Mouse (Mus musculus) CH12.LX (cell line): ENCODE data around the gene Gdf7. TPM values are rescaled to one million over a fixed set of nuclear protein-coding genes. Genes with fewer than 3 reads are reported as not detected.

Source experiments
- DNase-seq: peaks from one replicate; pipeline ENCODE4 v3.0.0-alpha.2; 2013; ENCODE audit errors: extremely low read depth
- H3K27ac ChIP-seq: 2 replicates; pipeline ENCODE4 v1.5.1; 2012; ENCODE audit warnings: low read depth, mild to moderate bottlenecking, control low read depth, moderate library complexity; ENCODE audit not compliant: insufficient read depth
- H3K27me3 ChIP-seq: replicated peaks from 2 replicates; pipeline ENCODE3; 2012; ENCODE audit warnings: inconsistent platforms
- H3K36me3 ChIP-seq, 2 experiments: replicated peaks in 1 of 2; 2 replicates each; pipeline versions ENCODE3 to v1.6.1; 2012; ENCODE audit warnings: inconsistent platforms in 1 of 2, low read length in 1 of 2, mild to moderate bottlenecking in 1 of 2, mixed read lengths in 1 of 2, moderate library complexity in 1 of 2; ENCODE audit not compliant: control insufficient read depth in 1 of 2, insufficient read depth in 1 of 2
- H3K4me1 ChIP-seq, 2 experiments: 2 replicates each; pipeline ENCODE4 v1.6.1; 2012; ENCODE audit warnings: inconsistent platforms in 1 of 2, moderate library complexity in 1 of 2; ENCODE audit not compliant: insufficient read depth in 2 of 2, control insufficient read depth in 1 of 2
- H3K4me2 ChIP-seq: 2 replicates; pipeline ENCODE4 v1.6.1; 2012; ENCODE audit warnings: low read depth, mild to moderate bottlenecking, control low read depth; ENCODE audit not compliant: poor library complexity, insufficient read depth, severe bottlenecking
- H3K4me3 ChIP-seq, 3 experiments: fragments of 150-350 bp in 1 of 3; sonication (generic) in 1 of 3; replicated peaks in 1 of 3; 2 replicates each; pipeline versions ENCODE3 to v1.5.1; 2011 to 2012; ENCODE audit warnings: low read depth in 2 of 3, low read length in 2 of 3, mild to moderate bottlenecking in 2 of 3, moderate library complexity in 2 of 3, control low read depth in 1 of 3, improper control_type of control experiment in 1 of 3, inconsistent platforms in 1 of 3, mixed read lengths in 1 of 3; ENCODE audit not compliant: poor library complexity in 1 of 3
- H3K79me2 ChIP-seq: replicated peaks from 2 replicates; pipeline ENCODE4 v1.6.1; 2012; ENCODE audit warnings: mild to moderate bottlenecking, moderate library complexity; ENCODE audit not compliant: control insufficient read depth, poor library complexity, insufficient read depth, severe bottlenecking; ENCODE audit errors: extremely low read depth
- H3K9ac ChIP-seq: 2 replicates; pipeline ENCODE4 v1.6.1; 2012; ENCODE audit warnings: low read depth, mild to moderate bottlenecking, control low read depth, moderate library complexity; ENCODE audit not compliant: insufficient read depth
- H3K9me3 ChIP-seq: replicated peaks from 2 replicates; pipeline ENCODE3; 2012; ENCODE audit warnings: low read length, inconsistent platforms, mixed read lengths
- BHLHE40 ChIP-seq: IDR thresholded peaks from 2 replicates; pipeline ENCODE4 v1.6.1; 2011; ENCODE audit warnings: mild to moderate bottlenecking, low read depth, low read length, improper control_type of control experiment
- CHD2 ChIP-seq: IDR thresholded peaks from 2 replicates; pipeline ENCODE4 v1.6.1; 2011; ENCODE audit warnings: low read length, improper control_type of control experiment
- CTCF ChIP-seq, 2 experiments: IDR thresholded peaks in 1 of 2; conservative IDR thresholded peaks in 1 of 2; 2 replicates each; pipeline ENCODE4 v1.5.1; 2011 to 2012; ENCODE audit warnings: low read depth in 2 of 2, low read length in 2 of 2, improper control_type of control experiment in 1 of 2, inconsistent platforms in 1 of 2, mild to moderate bottlenecking in 1 of 2, moderate library complexity in 1 of 2
- ELF1 ChIP-seq: IDR thresholded peaks from 2 replicates; pipeline ENCODE4 v1.6.1; 2014; ENCODE audit warnings: low read depth, mild to moderate bottlenecking, inconsistent platforms, low read length, improper control_type of control experiment
- EP300 ChIP-seq: IDR thresholded peaks from 2 replicates; pipeline ENCODE4 v1.6.1; 2011; ENCODE audit warnings: low read length, improper control_type of control experiment
- ETS1 ChIP-seq: conservative IDR thresholded peaks from 2 replicates; pipeline ENCODE4 v1.6.1; 2012; ENCODE audit warnings: low read depth, mild to moderate bottlenecking, inconsistent platforms, low read length, improper control_type of control experiment, moderate library complexity
- JUN ChIP-seq: IDR thresholded peaks from 2 replicates; pipeline ENCODE4 v1.6.1; 2011; ENCODE audit warnings: low read depth, mild to moderate bottlenecking, low read length, improper control_type of control experiment, moderate library complexity; ENCODE audit not compliant: insufficient read depth
- KAT2A ChIP-seq: IDR thresholded peaks from 2 replicates; pipeline ENCODE4 v1.6.1; 2012; ENCODE audit warnings: low read length, improper control_type of control experiment, inconsistent platforms; ENCODE audit not compliant: insufficient replicate concordance
- MAZ ChIP-seq: IDR thresholded peaks from 2 replicates; pipeline ENCODE4 v1.6.1; 2012; ENCODE audit warnings: low read depth, mild to moderate bottlenecking, inconsistent platforms, low read length, improper control_type of control experiment, moderate library complexity
- MYC ChIP-seq: IDR thresholded peaks from 2 replicates; pipeline ENCODE4 v1.6.1; 2011; ENCODE audit warnings: low read depth, mild to moderate bottlenecking, improper control_type of control experiment, low read length
- NRF1 ChIP-seq: IDR thresholded peaks from 2 replicates; pipeline ENCODE4 v1.6.1; 2014; ENCODE audit warnings: low read depth, mild to moderate bottlenecking, inconsistent platforms, low read length, improper control_type of control experiment, moderate library complexity
- POLR2AphosphoS2 ChIP-seq: IDR thresholded peaks from 2 replicates; pipeline ENCODE4 v1.6.1; 2011; ENCODE audit warnings: low read depth, low read length, improper control_type of control experiment
- RAD21 ChIP-seq: IDR thresholded peaks from 2 replicates; pipeline ENCODE4 v1.6.1; 2011; ENCODE audit warnings: low read depth, mild to moderate bottlenecking, low read length, improper control_type of control experiment, moderate library complexity
- SIN3A ChIP-seq: IDR thresholded peaks from 2 replicates; pipeline ENCODE4 v1.6.1; 2012; ENCODE audit warnings: low read length, improper control_type of control experiment, inconsistent platforms
- SMC3 ChIP-seq: IDR thresholded peaks from 2 replicates; pipeline ENCODE4 v1.6.1; 2011; ENCODE audit warnings: low read depth, low read length, improper control_type of control experiment
- TCF12 ChIP-seq: IDR thresholded peaks from 2 replicates; pipeline ENCODE4 v1.6.1; 2014; ENCODE audit warnings: low read depth, mild to moderate bottlenecking, inconsistent platforms, low read length, improper control_type of control experiment
- UBTF ChIP-seq: IDR thresholded peaks from 2 replicates; pipeline ENCODE4 v1.6.1; 2012; ENCODE audit warnings: low read depth, mild to moderate bottlenecking, inconsistent platforms, low read length, improper control_type of control experiment, moderate library complexity
- USF2 ChIP-seq: conservative IDR thresholded peaks from 2 replicates; pipeline ENCODE4 v1.6.1; 2011; ENCODE audit warnings: low read depth, low read length, improper control_type of control experiment
- ZMIZ1 ChIP-seq: IDR thresholded peaks from 2 replicates; pipeline ENCODE4 v1.6.1; 2012; ENCODE audit warnings: low read depth, mild to moderate bottlenecking, inconsistent platforms, low read length, improper control_type of control experiment
- ZNF384 ChIP-seq: IDR thresholded peaks from 2 replicates; pipeline ENCODE4 v1.6.1; 2012; ENCODE audit warnings: low read depth, low read length, improper control_type of control experiment, inconsistent platforms
- dilution Hi-C: fragments of 300-500 bp; cut with MboI; formaldehyde crosslinking; loops from 2 replicates; pipeline ENCODE4 v1.14.3; 2020; ENCODE audit warnings: low sequenced_read_pairs; ENCODE audit not compliant: extremely low pct_unique_long_range_greater_than_20kb, extremely low pct_ligation_motif_present
- in situ Hi-C: fragments of 300-500 bp; cut with MboI; formaldehyde crosslinking; loops from 3 replicates; pipeline ENCODE4 v1.14.3; 2019; ENCODE audit warnings: low sequenced_read_pairs, low pct_ligation_motif_present, low pct_unique_long_range_greater_than_20kb, mixed read lengths
- polyA plus RNA-seq: library from polyadenylated mRNA; unstranded; fragments of >175 nt; gene quantifications from 2 replicates; pipeline ENCODE4 v1.2.1, GENCODE M21; 2012; ENCODE audit warnings: low read depth; ENCODE audit not compliant: insufficient read length
- total RNA-seq, 2 experiments: library from RNA; depleted of rRNA; stranded (reverse); fragments of 300-350 nt in 1 of 2; fragments of >200 nt in 1 of 2; gene quantifications; 2 replicates each; pipeline ENCODE4 v1.2.3; 2012 to 2014

The Gdf7 gene
- total and polyA plus RNA-seq, 3 experiments, result not detected

DNA sequence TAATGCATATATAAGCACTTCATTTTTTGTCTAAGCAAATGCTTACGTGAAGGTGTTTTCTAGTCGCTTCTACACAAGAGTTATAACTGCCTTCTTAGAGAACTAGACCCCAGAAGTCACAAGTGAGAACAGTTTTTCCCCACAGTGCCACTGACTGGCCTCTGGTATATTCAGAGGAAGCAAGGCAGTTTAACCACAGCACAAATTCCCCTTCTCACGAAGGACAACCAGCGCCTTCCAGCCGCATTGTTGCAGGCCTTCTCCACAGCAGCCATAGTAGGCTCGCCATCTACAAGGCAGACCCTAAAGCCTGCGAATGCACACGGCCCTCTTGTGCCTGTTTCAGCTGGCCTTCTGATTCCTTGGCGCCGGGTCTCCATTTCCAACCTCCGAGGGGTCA lies 32.1 kb downstream of the Gdf7 start:
- H3K27me3 ChIP-seq, result no peaks in the 10 kb centered on the region
- peaks cover 10 to 53% of the 10 kb centered on the region in 2 experiments for H3K36me3 ChIP-seq
- H3K4me1 ChIP-seq, result 0 out of 4 replicates have a peak, but pooled peaks cover 0 to 3% of the 10 kb centered on the region in 2 experiments
- H3K4me3 ChIP-seq, result no peak overlapping the region
- no peaks in the 10 kb centered on the region for H3K79me2 ChIP-seq
- no peak for DNase-seq
- H3K9me3 ChIP-seq, result no peaks in the 10 kb centered on the region
- no peak overlapping the region for H3K9ac ChIP-seq
- H3K27ac ChIP-seq, result no peak overlapping the region
- no peak overlapping the region for H3K4me2 ChIP-seq
- dilution Hi-C loops, result no loop called here
- in situ Hi-C loops, result no loop called here
- TF ChIP-seq SIN3A, result no peak
- TF ChIP-seq TCF12, result no peak
- no peak for TF ChIP-seq MYC
- no peak for TF ChIP-seq ETS1
- no peak for TF ChIP-seq CTCF (conservative IDR thresholded peaks at IDR 0.05 in 1 of 2, IDR thresholded peaks at IDR 0.05 in 1 of 2; ENCODE audit: low read depth in 2 of 2, low read length in 2 of 2)
- no peak for TF ChIP-seq SMC3
- TF ChIP-seq USF2, result no peak
- no peak for TF ChIP-seq BHLHE40

DNA sequence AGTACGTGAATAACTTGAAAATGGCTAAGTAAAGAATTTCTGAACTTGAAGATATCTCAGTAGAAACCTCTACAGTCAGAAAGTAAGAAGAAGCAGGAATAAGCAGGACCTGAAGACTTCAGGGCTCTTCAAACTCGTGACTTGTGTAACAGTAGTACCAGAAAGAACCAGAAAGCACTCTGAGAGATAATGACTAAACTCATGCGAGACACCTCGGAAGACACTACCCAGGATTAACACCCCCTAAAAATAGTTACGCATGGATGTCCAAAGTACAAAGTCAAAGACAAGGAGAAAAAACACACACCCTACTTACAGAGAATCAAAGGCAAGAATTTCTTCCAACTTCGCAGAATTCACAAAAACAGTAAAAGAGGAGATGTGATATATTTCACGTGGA lies 35.4 kb downstream of the Gdf7 start:
- Histone ChIP-seq H3K4me2 (no peak overlapping the region), H3K9ac (no peak overlapping the region), H3K27me3 (no peaks in the 10 kb centered on the region), H3K36me3 (peaks cover 7 to 46% of the 10 kb centered on the region in 2 experiments), H3K9me3 (no peaks in the 10 kb centered on the region), H3K4me1 (no peaks in the 10 kb centered on the region), H3K27ac (no peak overlapping the region), H3K4me3 (no peak overlapping the region), H3K79me2 (no peaks in the 10 kb centered on the region)
- dilution Hi-C loops, result no loop called here
- TF ChIP-seq KAT2A (no peak), RAD21 (no peak), CTCF (conservative IDR thresholded peaks at IDR 0.05 in 1 of 2, IDR thresholded peaks at IDR 0.05 in 1 of 2; ENCODE audit: low read depth in 2 of 2, low read length in 2 of 2) (no peak), TCF12 (no peak), NRF1 (no peak), POLR2AphosphoS2 (no peak), ZNF384 (no peak), ETS1 (no peak), BHLHE40 (no peak), EP300 (no peak), UBTF (no peak), CHD2 (no peak), ELF1 (no peak), ZMIZ1 (no peak), SIN3A (no peak), JUN (no peak), MAZ (no peak), MYC (no peak)
- in situ Hi-C loops, result no loop called here
- no peak for DNase-seq
